Mouse (Mus musculus) C2C12 (cell line): ENCODE results near the gene Zdhhc5. TPM values are rescaled to one million over a fixed set of nuclear protein-coding genes. Genes with fewer than 3 reads are reported as not detected.
A peak's percentile ranks its signal among the peaks of the same experiment; 100 is the strongest.
"Not testable (repeated sequence)": the region's sequence is repeated elsewhere in the genome, so short reads cannot be mapped to it uniquely, and the experiment has no call there.

Experiments
- H3K27me3 ChIP-seq: one replicate; pipeline ENCODE4 v1.6.1; 2011; ENCODE audit not compliant: control insufficient read depth, insufficient read depth, insufficient read length
- H3K36me3 ChIP-seq: one replicate; pipeline ENCODE4 v1.6.1; 2011; ENCODE audit not compliant: control insufficient read depth, insufficient read depth
- H3K4me3 ChIP-seq: one replicate; pipeline ENCODE4 v1.5.1; 2011; ENCODE audit warnings: mild to moderate bottlenecking, control low read depth; ENCODE audit not compliant: poor library complexity, insufficient read depth, severe bottlenecking
- H3K79me2 ChIP-seq: one replicate; pipeline ENCODE4 v1.6.1; 2011; ENCODE audit not compliant: control insufficient read depth, insufficient read depth
- H3K79me3 ChIP-seq: one replicate; pipeline ENCODE4 v1.6.1; 2011; ENCODE audit warnings: low read depth, control low read depth
- H3ac ChIP-seq: one replicate; pipeline ENCODE3; 2011; ENCODE audit warnings: low read depth; ENCODE audit not compliant: control insufficient read depth, insufficient read length
- CEBPB ChIP-seq: IDR thresholded peaks from one replicate; pipeline ENCODE4 v1.6.1; 2011; ENCODE audit warnings: low read depth, mild to moderate bottlenecking, control low read depth, moderate library complexity
- CTCF ChIP-seq: IDR thresholded peaks from one replicate; pipeline ENCODE4 v1.5.1; 2011; ENCODE audit not compliant: control insufficient read depth, insufficient read depth, insufficient read length
- FOSL1 ChIP-seq: IDR thresholded peaks from one replicate; pipeline ENCODE4 v1.8.0; 2011; ENCODE audit warnings: mild to moderate bottlenecking, low read length; ENCODE audit not compliant: poor library complexity, insufficient read depth, severe bottlenecking
- MAX ChIP-seq: IDR thresholded peaks from one replicate; pipeline ENCODE4 v1.6.1; 2011; ENCODE audit warnings: mild to moderate bottlenecking, control low read depth
- MYOD1 ChIP-seq: IDR thresholded peaks from one replicate; pipeline ENCODE4 v1.6.1; 2011; ENCODE audit warnings: low read depth; ENCODE audit not compliant: control insufficient read depth, insufficient read length
- MYOG ChIP-seq: IDR thresholded peaks from one replicate; pipeline ENCODE4 v1.6.1; 2011; ENCODE audit not compliant: control insufficient read depth, insufficient read length; ENCODE audit errors: extremely low read depth
- USF1 ChIP-seq: IDR thresholded peaks from one replicate; pipeline ENCODE4 v1.6.1; 2011; ENCODE audit warnings: low read depth, mild to moderate bottlenecking, control low read depth, moderate library complexity
- polyA plus RNA-seq: library from polyadenylated mRNA; unstranded; fragments of >200 nt; fragmentation: generic; extraction: Trizol; gene quantifications from one replicate; pipeline ENCODE4 v1.2.1, GENCODE M21; 2012; ENCODE audit warnings: missing spikeins

Gene Zdhhc5
- polyA plus RNA-seq, 1 experiment, result 35.4 TPM

GRCm38 (mm10) chr2:84731206-84731605 is 16.2 kb upstream of the Zdhhc5 start:
- H3ac ChIP-seq, result no peak overlapping the region
- no peaks in the 10 kb centered on the region for H3K27me3 ChIP-seq
- H3K79me3 ChIP-seq, result peaks cover 6% of the 10 kb centered on the region
- TF ChIP-seq CEBPB, result no peak
- no peak overlapping the region for H3K4me3 ChIP-seq
- H3K79me2 ChIP-seq, result peaks cover 9% of the 10 kb centered on the region
- H3K36me3 ChIP-seq, result no peaks in the 10 kb centered on the region

DNA sequence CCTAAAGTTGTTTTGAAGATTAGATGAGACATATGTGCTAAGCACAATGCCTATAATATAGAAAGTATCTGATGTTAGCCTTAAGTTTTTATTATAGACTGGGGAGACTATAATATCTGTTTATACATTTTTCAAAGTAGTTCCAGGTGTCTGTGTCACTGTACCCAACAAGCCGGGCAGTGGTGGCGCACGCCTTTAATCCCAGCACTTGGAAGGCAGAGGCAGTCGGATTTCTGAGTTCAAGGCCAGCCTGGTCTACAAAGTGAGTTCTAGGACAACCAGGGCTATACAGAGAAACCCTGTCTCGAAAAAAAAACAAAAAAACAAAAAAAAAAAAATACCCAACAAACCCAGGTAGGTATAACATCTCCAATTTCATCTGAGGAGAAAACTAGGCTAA is 13.2 kb upstream of the Zdhhc5 start:
- Histone ChIP-seq H3K79me3 (peaks cover 24% of the 10 kb centered on the region), H3K36me3 (peaks cover 29% of the 10 kb centered on the region), H3K79me2 (peaks cover 36% of the 10 kb centered on the region)
- H3K27me3 ChIP-seq, H3ac ChIP-seq, H3K4me3 ChIP-seq: not testable (repeated sequence)

DNA sequence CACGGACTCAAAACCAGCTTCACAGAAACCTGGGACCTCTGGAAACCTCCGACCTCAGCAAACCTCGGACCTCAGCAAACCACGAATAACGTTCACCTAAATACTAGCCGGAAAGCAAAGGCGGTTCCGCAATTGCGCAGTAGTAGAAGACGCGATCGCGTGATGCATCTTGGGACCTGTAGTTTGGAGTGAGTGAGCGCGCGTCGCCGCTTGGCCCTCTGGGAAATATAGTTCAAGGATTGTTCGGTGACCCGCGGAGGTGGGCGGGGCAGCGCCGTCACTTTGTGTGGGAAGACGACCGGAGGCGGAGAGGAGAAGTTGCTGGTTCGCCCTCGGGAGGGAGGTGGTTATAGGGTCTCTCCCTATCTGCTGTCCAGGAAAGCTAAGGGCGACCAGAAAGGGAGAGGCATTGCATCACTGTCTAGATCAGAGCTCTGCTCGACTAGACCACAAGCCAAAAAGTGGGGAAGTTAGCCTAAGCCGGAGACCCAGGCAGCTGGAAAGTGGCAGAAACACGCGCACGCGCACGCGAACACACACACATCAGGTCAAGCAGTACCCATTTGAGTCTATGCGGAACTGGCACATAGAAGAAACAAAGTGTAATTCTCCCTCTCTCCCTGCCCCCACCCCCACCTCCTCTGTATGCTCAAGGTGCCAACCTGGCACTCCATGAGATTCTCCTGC is 12.3 kb upstream of the Zdhhc5 start, which contains the start of gene Clp1:
Clp1 (minus strand) TSS at position 179 of the 687 bp plus-strand sequence.
- Histone ChIP-seq H3ac (peak within 1 kb of the TSS; percentile 54), H3K27me3 (no peaks in the 10 kb centered on the region), H3K4me3 (peak within 1 kb of the TSS; percentile 86), H3K36me3 (peaks cover 32% of the 10 kb centered on the region), H3K79me2 (peaks cover 36% of the 10 kb centered on the region), H3K79me3 (peaks cover 24% of the 10 kb centered on the region)
- TF ChIP-seq FOSL1 (no peak), MYOG (no peak), MAX (no peak), CTCF (no peak), USF1 (no peak), CEBPB (no peak), MYOD1 (no peak)

DNA sequence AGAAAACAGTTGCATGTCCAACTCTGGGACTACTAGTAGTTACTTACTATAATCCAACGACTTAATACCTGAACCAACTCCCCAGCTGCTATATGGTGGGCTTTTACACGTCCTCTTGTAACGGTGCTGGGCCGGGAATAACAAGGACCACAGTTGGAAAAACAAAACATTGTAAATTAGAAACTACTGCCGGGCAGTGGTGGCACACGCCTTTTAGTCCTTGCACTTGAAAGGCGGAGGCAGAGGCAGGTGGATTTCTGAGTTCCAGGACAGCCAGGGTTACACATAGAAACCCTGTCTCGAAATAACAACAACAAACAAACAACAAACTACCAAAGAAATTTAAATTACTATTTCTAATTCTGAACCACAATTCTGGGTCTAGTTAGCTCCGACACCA is 11.7 kb upstream of the Zdhhc5 start:
- Histone ChIP-seq H3K4me3 (peak overlapping the region; percentile 86), H3K27me3 (no peaks in the 10 kb centered on the region), H3K79me2 (peaks cover 36% of the 10 kb centered on the region), H3ac (peak overlapping the region; percentile 46), H3K79me3 (peaks cover 24% of the 10 kb centered on the region), H3K36me3 (peaks cover 38% of the 10 kb centered on the region)
- TF ChIP-seq MYOD1, result no peak
- no peak for TF ChIP-seq MAX
- TF ChIP-seq CTCF, result no peak
- no peak for TF ChIP-seq USF1
- TF ChIP-seq CEBPB, result no peak
- no peak for TF ChIP-seq FOSL1
- TF ChIP-seq MYOG, result no peak

- TF ChIP-seq MYOG (no peak), CEBPB (no peak), MYOD1 (no peak), CTCF (no peak), MAX (no peak), FOSL1 (no peak), USF1 (no peak)
- H3K79me3 ChIP-seq, result peaks cover 26% of the 10 kb centered on the region
- H3K36me3 ChIP-seq, result peaks cover 46% of the 10 kb centered on the region
- no peaks in the 10 kb centered on the region for H3K27me3 ChIP-seq
- H3K4me3 ChIP-seq, result no peak overlapping the region
- peaks cover 36% of the 10 kb centered on the region for H3K79me2 ChIP-seq
- no peak overlapping the region for H3ac ChIP-seq
These were observed 10.8 kb upstream of the Zdhhc5 start for GRCm38 (mm10) chr2:84725770-84726169.

DNA sequence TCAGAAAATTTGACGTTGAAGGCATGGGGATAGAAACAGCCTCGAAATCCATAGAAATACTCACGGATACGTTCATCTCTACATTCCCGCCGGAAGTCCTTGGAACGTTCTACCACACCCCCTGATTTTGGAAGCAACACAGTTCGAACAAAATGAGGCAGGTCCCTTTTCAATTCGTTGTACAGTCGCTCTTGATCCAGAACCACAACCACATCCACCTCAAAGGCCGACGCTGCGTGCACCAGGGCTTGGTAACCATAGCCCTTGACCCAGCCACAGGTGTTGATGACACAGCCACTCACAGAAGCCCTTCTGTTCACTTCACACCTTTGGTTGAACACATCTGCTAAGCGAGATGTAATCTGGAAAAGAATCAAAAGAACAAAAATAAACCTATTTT is 8.9 kb upstream of the Zdhhc5 start:
- no peak overlapping the region for H3K4me3 ChIP-seq
- H3ac ChIP-seq, result no peak overlapping the region
- no peaks in the 10 kb centered on the region for H3K27me3 ChIP-seq
- TF ChIP-seq USF1 (no peak), MYOG (no peak), MAX (no peak), CEBPB (no peak), MYOD1 (no peak), CTCF (no peak), FOSL1 (no peak)
- peaks cover 28% of the 10 kb centered on the region for H3K79me3 ChIP-seq
- peaks cover 36% of the 10 kb centered on the region for H3K79me2 ChIP-seq
- peaks cover 46% of the 10 kb centered on the region for H3K36me3 ChIP-seq
